12 mouse cellular contexts compared by ENCODE assay signal in genomic region chr2:5161002-5161745, GRCm38 (mm10). TPM values are rescaled to one million over a fixed set of nuclear protein-coding genes. Genes with fewer than 3 reads are reported as not detected.
DNase-seq lines count a peak whose midpoint lies in the region; ATAC-seq and TF ChIP-seq lines count a peak whose summit lies in the region.
"Had no signal": no experiment of that assay in that cellular context is flagged by ENCODE, and none has a peak within 500 bp of the region (broad histone marks: within the 10 kb centered on the region; RNA-seq: fewer than 3 reads in every experiment).

No protein-coding gene starts in this region.

- WGBS in hindbrain, embryonic 13.5 days: 73% methylated on average over 11 of the region's 11 CpGs
- WGBS in hindbrain, embryonic 14.5 days: 72% methylated on average over 11 of the region's 11 CpGs

- H3K4me3 ChIP-seq in hindbrain, embryonic 13.5 days: no peak overlapping the region
- H3K4me3 ChIP-seq in hindbrain, embryonic 14.5 days (replicated peaks; ENCODE audit: low read length): no peak overlapping the region
- no peak overlapping the region for H3K4me3 ChIP-seq in E14TG2a.4 (replicated peaks; ENCODE audit: low read length)
- H3K4me3 ChIP-seq: lung, embryonic 15.5 days had no signal

- no peak overlapping the region for H3K9ac ChIP-seq in hindbrain, embryonic 13.5 days
- no peak overlapping the region for H3K9ac ChIP-seq in hindbrain, embryonic 14.5 days
- H3K9ac ChIP-seq: lung, embryonic 15.5 days had no signal

- H3K36me3 ChIP-seq in hindbrain, embryonic 13.5 days: no peaks in the 10 kb centered on the region
- no peaks in the 10 kb centered on the region for H3K36me3 ChIP-seq in hindbrain, embryonic 14.5 days (replicated peaks; ENCODE audit: control insufficient read depth, insufficient read depth)
- peaks cover 4% of the 10 kb centered on the region; the same call in 1 of the 2 replicates for H3K36me3 ChIP-seq in E14TG2a.4 (ENCODE audit: insufficient read depth, low read length)
- H3K36me3 ChIP-seq: lung, embryonic 15.5 days had no signal

- no peak overlapping the region for H3K4me2 ChIP-seq in hindbrain, embryonic 13.5 days
- H3K4me2 ChIP-seq in hindbrain, embryonic 14.5 days (replicated peaks): no peak overlapping the region
- H3K4me2 ChIP-seq: lung, embryonic 15.5 days had no signal

- TF ChIP-seq CTCF in E14TG2a.4 (conservative IDR thresholded peaks at IDR 0.05; ENCODE audit: low read length): peak; percentile 58

- H3K4me1 ChIP-seq in hindbrain, embryonic 13.5 days (replicated peaks): peaks cover 9% of the 10 kb centered on the region; the same call in 1 of the 2 replicates
- H3K4me1 ChIP-seq in hindbrain, embryonic 14.5 days (replicated peaks; ENCODE audit: control insufficient read depth, insufficient read depth, low read length): peaks cover 5% of the 10 kb centered on the region; the same call in 1 of the 2 replicates
- peaks cover 55% of the 10 kb centered on the region for H3K4me1 ChIP-seq in E14TG2a.4 (replicated peaks; ENCODE audit: low read depth, low read length)
- H3K4me1 ChIP-seq: lung, embryonic 15.5 days had no signal

- H3K27me3 ChIP-seq in hindbrain, embryonic 13.5 days: no peaks in the 10 kb centered on the region
- H3K27me3 ChIP-seq in hindbrain, embryonic 14.5 days (ENCODE audit: control insufficient read depth, insufficient read depth, low read length): no peaks in the 10 kb centered on the region
- H3K27me3 ChIP-seq in E14TG2a.4 (ENCODE audit: insufficient read depth, low read length): no peaks in the 10 kb centered on the region
- H3K27me3 ChIP-seq: lung, embryonic 15.5 days had no signal

- no peak for DNase-seq in hindbrain, embryonic 14.5 days (ENCODE audit: low spot score)
- DNase-seq in 416B (ENCODE audit: low read depth): peak; percentile 2
- peak; percentile 22 for DNase-seq in induced T-regulatory cell, adult 2 months (ENCODE audit: low read depth)
- DNase-seq in urinary bladder, postnatal 36 days (ENCODE audit: low spot score in 2 of 2): no peak
- DNase-seq in left cerebral cortex, adult 11 months (ENCODE audit: low spot score): no peak
- DNase-seq in adrenal gland, adult 2 months: no peak
- DNase-seq: kidney, adult 9 months; thymus, postnatal 36 days had no signal

- peak; percentile 60 for ATAC-seq in hindbrain, embryonic 13.5 days (ENCODE audit: low FRiP score)
- ATAC-seq in hindbrain, embryonic 14.5 days (ENCODE audit: low FRiP score): no peak
- ATAC-seq: activated CD4-positive, CD25-positive, alpha-beta regulatory T cell, adult 4 months had no signal

- H3K27ac ChIP-seq in hindbrain, embryonic 13.5 days: no peak overlapping the region
- no peak overlapping the region for H3K27ac ChIP-seq in hindbrain, embryonic 14.5 days
- H3K27ac ChIP-seq: lung, embryonic 15.5 days had no signal

- no peaks in the 10 kb centered on the region for H3K9me3 ChIP-seq in hindbrain, embryonic 13.5 days
- H3K9me3 ChIP-seq in hindbrain, embryonic 14.5 days (ENCODE audit: control insufficient read depth, low read length): no peaks in the 10 kb centered on the region
- no peaks in the 10 kb centered on the region for H3K9me3 ChIP-seq in E14TG2a.4 (ENCODE audit: low read length)
- H3K9me3 ChIP-seq: lung, embryonic 15.5 days had no signal

RNA-seq across cellular contexts. Expression of gene Ccdc3, which starts 23.6 kb away (rescaled TPM):
- polyA plus RNA-seq in hindbrain, embryonic 13.5 days (2015; fragmentation: Nextera tagmentation; extraction: Ambion mirVana): 11.3 and 12.5 TPM in 2 replicates
- polyA plus RNA-seq in hindbrain, embryonic 14.5 days (2014; fragmentation: Nextera tagmentation; extraction: Ambion mirVana): 13.9 and 16.6 TPM in 2 replicates
- total RNA-seq in adrenal gland, adult 2 months (2021): 10 to 100 TPM; 12.9 to 20.5 TPM
- polyA plus RNA-seq in adrenal gland, adult 2 months (2012; rRNA removed): 11.3 and 20.7 TPM in 2 replicates
- polyA plus RNA-seq: activated CD4-positive, CD25-positive, alpha-beta regulatory T cell, adult 4 months had no signal

Comparison
In these comparisons a context has a peak if more than half of its experiments do, and no peak if none do; other contexts are left out.
1. DNase-seq: peak in 416B (single experiment) and induced T-regulatory cell, adult 2 months (single experiment); none in hindbrain, embryonic 14.5 days (single experiment), urinary bladder, postnatal 36 days (0 of 2), left cerebral cortex, adult 11 months (single experiment) and adrenal gland, adult 2 months (single experiment).